Mouse (Mus musculus) heart, postnatal 0 days (tissue): ENCODE data around the gene Gm7534.

Source experiments
- CTCF ChIP-seq: IDR thresholded peaks from 2 replicates; pipeline ENCODE4 v1.5.1; 2016; ENCODE audit warnings: antibody characterized with exemption, control low read depth, low read depth
- EP300 ChIP-seq: IDR thresholded peaks from 2 replicates; pipeline ENCODE4 v1.6.1; 2016; ENCODE audit warnings: antibody characterized with exemption, low read depth

- TF ChIP-seq CTCF (no peak), EP300 (no peak)
Measured at GRCm38 (mm10) chr4:134238279-134238651, 35.5 kb upstream of the Gm7534 start, which contains the start of gene Cnksr1.
